Mouse (Mus musculus): Measurements from ENCODE around the gene Pde6h. TPM values are rescaled to one million over a fixed set of nuclear protein-coding genes. Genes with fewer than 3 reads are reported as not detected.

Pde6h gene
- total and polyA plus RNA-seq, 2 experiments from 2014 or later: 0.04 to 0.19 TPM

- TF ChIP-seq EP300 (IDR thresholded peaks at IDR 0.05; ENCODE audit: low read depth) (peak; percentile 58; the same call in 1 of the 2 replicates), CTCF (IDR thresholded peaks at IDR 0.05; ENCODE audit: low read depth) (no peak)
- H3K27me3 ChIP-seq (ENCODE audit: control insufficient read depth, insufficient read depth, low read length): no peaks in the 10 kb centered on the region
- H3K4me3 ChIP-seq (ENCODE audit: low read depth, low read length): no peak overlapping the region
- H3K4me1 ChIP-seq (ENCODE audit: control insufficient read depth, insufficient read depth): peaks cover 9% of the 10 kb centered on the region
- H3K27ac ChIP-seq (ENCODE audit: low read depth): peak overlapping the region; percentile 69
- H3K36me3 ChIP-seq (replicated peaks; ENCODE audit: control insufficient read depth, insufficient read depth, low read length): no peaks in the 10 kb centered on the region
- 18% methylated on average over 9 of the region's 9 CpGs for WGBS
- no peaks in the 10 kb centered on the region for H3K9me3 ChIP-seq (replicated peaks; ENCODE audit: control insufficient read depth, low read length)
- no peak overlapping the region for H3K9ac ChIP-seq (replicated peaks; ENCODE audit: low read depth, low read length)
- H3K4me2 ChIP-seq (ENCODE audit: low read depth, low read length): no peak overlapping the region
- ATAC-seq (ENCODE audit: insufficient read depth, low read depth) (peak; percentile 84), DNase-seq (ENCODE audit: low spot score) (peak; percentile 80)
Measured at GRCm38 (mm10) chr6:136887854-136888253, 35.8 kb upstream of the Pde6h start.

- DNase-seq (ENCODE audit: low spot score) (no peak), ATAC-seq (ENCODE audit: insufficient read depth, low read depth) (no peak)
- TF ChIP-seq EP300 (IDR thresholded peaks at IDR 0.05; ENCODE audit: low read depth): no peak
- TF ChIP-seq CTCF (IDR thresholded peaks at IDR 0.05; ENCODE audit: low read depth): no peak
- no peak overlapping the region for H3K27ac ChIP-seq (ENCODE audit: low read depth)
- no peaks in the 10 kb centered on the region for H3K9me3 ChIP-seq (replicated peaks; ENCODE audit: control insufficient read depth, low read length)
- H3K27me3 ChIP-seq (ENCODE audit: control insufficient read depth, insufficient read depth, low read length): no peaks in the 10 kb centered on the region
- H3K4me1 ChIP-seq (ENCODE audit: control insufficient read depth, insufficient read depth): peaks cover 9% of the 10 kb centered on the region
- WGBS: 91% methylated on average over 6 of the region's 6 CpGs
- H3K4me2 ChIP-seq (ENCODE audit: low read depth, low read length): no peak overlapping the region
- no peaks in the 10 kb centered on the region for H3K36me3 ChIP-seq (replicated peaks; ENCODE audit: control insufficient read depth, insufficient read depth, low read length)
- H3K9ac ChIP-seq (replicated peaks; ENCODE audit: low read depth, low read length): no peak overlapping the region
- no peak overlapping the region for H3K4me3 ChIP-seq (ENCODE audit: low read depth, low read length)
Measured at GRCm38 (mm10) chr6:136889067-136889466, 34.6 kb upstream of the Pde6h start.

- Histone ChIP-seq H3K4me1 (ENCODE audit: control insufficient read depth, insufficient read depth) (peaks cover 9% of the 10 kb centered on the region), H3K4me3 (ENCODE audit: low read depth, low read length) (no peak overlapping the region), H3K27ac (ENCODE audit: low read depth) (no peak overlapping the region), H3K9me3 (replicated peaks; ENCODE audit: control insufficient read depth, low read length) (no peaks in the 10 kb centered on the region), H3K36me3 (replicated peaks; ENCODE audit: control insufficient read depth, insufficient read depth, low read length) (no peaks in the 10 kb centered on the region), H3K9ac (replicated peaks; ENCODE audit: low read depth, low read length) (no peak overlapping the region), H3K27me3 (ENCODE audit: control insufficient read depth, insufficient read depth, low read length) (no peaks in the 10 kb centered on the region), H3K4me2 (ENCODE audit: low read depth, low read length) (no peak overlapping the region)
- ATAC-seq (ENCODE audit: insufficient read depth, low read depth) (no peak), DNase-seq (ENCODE audit: low spot score) (no peak)
- 71% methylated on average over 6 of the region's 6 CpGs for WGBS
- TF ChIP-seq EP300 (IDR thresholded peaks at IDR 0.05; ENCODE audit: low read depth) (no peak), CTCF (IDR thresholded peaks at IDR 0.05; ENCODE audit: low read depth) (no peak)
Measured at GRCm38 (mm10) chr6:136889554-136889953, 34.1 kb upstream of the Pde6h start.

- no peaks in the 10 kb centered on the region for H3K27me3 ChIP-seq (ENCODE audit: control insufficient read depth, insufficient read depth, low read length)
- H3K4me3 ChIP-seq (ENCODE audit: low read depth, low read length): no peak overlapping the region
- peaks cover 9% of the 10 kb centered on the region for H3K4me1 ChIP-seq (ENCODE audit: control insufficient read depth, insufficient read depth)
- H3K27ac ChIP-seq (ENCODE audit: low read depth): 0 out of 2 replicates have a peak overlapping the region, but pooled peaks have one; percentile 25
- 41% methylated on average over 2 of the region's 2 CpGs for WGBS
- TF ChIP-seq CTCF (IDR thresholded peaks at IDR 0.05; ENCODE audit: low read depth): no peak
- TF ChIP-seq EP300 (IDR thresholded peaks at IDR 0.05; ENCODE audit: low read depth): no peak
- H3K9me3 ChIP-seq (replicated peaks; ENCODE audit: control insufficient read depth, low read length): no peaks in the 10 kb centered on the region
- no peaks in the 10 kb centered on the region for H3K36me3 ChIP-seq (replicated peaks; ENCODE audit: control insufficient read depth, insufficient read depth, low read length)
- no peak overlapping the region for H3K4me2 ChIP-seq (ENCODE audit: low read depth, low read length)
- ATAC-seq (ENCODE audit: insufficient read depth, low read depth): no peak
- no peak for DNase-seq (ENCODE audit: low spot score)
- no peak overlapping the region for H3K9ac ChIP-seq (replicated peaks; ENCODE audit: low read depth, low read length)
Measured at GRCm38 (mm10) chr6:136892002-136892401, 31.6 kb upstream of the Pde6h start.

- WGBS: 46% methylated on average over 15 of the region's 15 CpGs
- peaks cover 9% of the 10 kb centered on the region for H3K4me1 ChIP-seq (ENCODE audit: control insufficient read depth, insufficient read depth)
- DNase-seq (ENCODE audit: low spot score): no peak
Measured at GRCm38 (mm10) chr6:136894532-136895339, 28.9 kb upstream of the Pde6h start.

More at GRCm38 (mm10) chr6:136894532-136895339, 28.9 kb upstream of the Pde6h start:
- no peaks in the 10 kb centered on the region for H3K27me3 ChIP-seq (ENCODE audit: control insufficient read depth, insufficient read depth, low read length)
- H3K27ac ChIP-seq (ENCODE audit: low read depth): peak overlapping the region; percentile 73
- H3K9ac ChIP-seq (replicated peaks; ENCODE audit: low read depth, low read length): no peak overlapping the region
- no peak for ATAC-seq (ENCODE audit: insufficient read depth, low read depth)
- no peak overlapping the region for H3K4me3 ChIP-seq (ENCODE audit: low read depth, low read length)
- no peaks in the 10 kb centered on the region for H3K36me3 ChIP-seq (replicated peaks; ENCODE audit: control insufficient read depth, insufficient read depth, low read length)
- H3K9me3 ChIP-seq (replicated peaks; ENCODE audit: control insufficient read depth, low read length): no peaks in the 10 kb centered on the region
- no peak overlapping the region for H3K4me2 ChIP-seq (ENCODE audit: low read depth, low read length)
- TF ChIP-seq CTCF (IDR thresholded peaks at IDR 0.05; ENCODE audit: low read depth) (no peak), EP300 (IDR thresholded peaks at IDR 0.05; ENCODE audit: low read depth) (no peak)

All from heart, postnatal 0 days (tissue).